Mouse (Mus musculus) cortical plate, adult 2 months (tissue): Measurements from ENCODE around the gene Ppa2.

Experiments used
- CTCF ChIP-seq: fragments of 200-500 bp; IDR thresholded peaks from 2 replicates; pipeline ENCODE4 v1.5.1; 2011; ENCODE audit warnings: mild to moderate bottlenecking, control low read depth, low read length; ENCODE audit not compliant: insufficient read depth; ENCODE audit errors: extremely low read depth
- POLR2A ChIP-seq: fragments of 200-500 bp; IDR thresholded peaks from 2 replicates; pipeline ENCODE4 v1.6.1; 2011; ENCODE audit warnings: mild to moderate bottlenecking, low read length, control low read depth; ENCODE audit not compliant: insufficient read depth; ENCODE audit errors: extremely low read depth

- no peak for TF ChIP-seq POLR2A
- TF ChIP-seq CTCF, result no peak
Measured at GRCm38 (mm10) chr3:133308361-133308760, 1.5 kb upstream of the Ppa2 start.
